In genomic region chr17:49824142-49824840, GRCm38 (mm10) we compare ENCODE assay signal across 13 mouse cellular contexts.
DNase-seq lines count a peak whose midpoint lies in the region; ATAC-seq and TF ChIP-seq lines count a peak whose summit lies in the region.
"Had no signal": no experiment of that assay in that cellular context is flagged by ENCODE, and none has a peak within 500 bp of the region (broad histone marks: within the 10 kb centered on the region; RNA-seq: fewer than 3 reads in every experiment).

No protein-coding gene starts in this region.

- intact Hi-C loops in heart, postnatal 14 days (cut with DNase I) = no loop called here

- no peak overlapping the region for H3K4me2 ChIP-seq in lung, embryonic 14.5 days
- H3K4me2 ChIP-seq: kidney, embryonic 15.5 days; liver, embryonic 11.5 days had no signal

- H3K27me3 ChIP-seq in lung, embryonic 14.5 days (ENCODE audit: insufficient read depth, low read length) = no peaks in the 10 kb centered on the region
- H3K27me3 ChIP-seq: kidney, embryonic 15.5 days had no signal

- no peak overlapping the region for H3K9ac ChIP-seq in lung, embryonic 14.5 days
- H3K9ac ChIP-seq: kidney, embryonic 15.5 days had no signal

- DNase-seq in lung, embryonic 14.5 days = peak; percentile 21
- no peak for DNase-seq in lung, postnatal 25 days (ENCODE audit: low spot score)
- peak; percentile 80 for DNase-seq in cerebellum, adult 9-11 months
- DNase-seq in heart, postnatal 14 days = peak; percentile 18 to 26
- DNase-seq in right cerebral cortex, postnatal 14 days = peak; percentile 25
- no peak for DNase-seq in thymus, adult 18-20 months
- no peak for DNase-seq in B cell, adult 2 months
- DNase-seq in ovary, postnatal 10 days (ENCODE audit: low spot score) = no peak
- DNase-seq: adrenal gland, adult 8-10 months; gastrocnemius, postnatal 25 days; midbrain, embryonic 14.5 days had no signal

- H3K4me3 ChIP-seq in lung, embryonic 14.5 days (ENCODE audit: low read depth, low read length) = no peak overlapping the region
- H3K4me3 ChIP-seq: kidney, embryonic 15.5 days had no signal

- no peak for TF ChIP-seq CTCF in lung, embryonic 14.5 days (IDR thresholded peaks at IDR 0.05; ENCODE audit: low read depth)

- no peaks in the 10 kb centered on the region for H3K9me3 ChIP-seq in lung, embryonic 14.5 days (ENCODE audit: low read depth, low read length)
- H3K9me3 ChIP-seq: kidney, embryonic 15.5 days had no signal

- 37% methylated on average over 6 of the region's 6 CpGs for WGBS in lung, embryonic 14.5 days

- H3K27ac ChIP-seq in lung, embryonic 14.5 days (ENCODE audit: low read depth) = peak overlapping the region; percentile 16; the same call in 1 of the 2 replicates
- H3K27ac ChIP-seq: kidney, embryonic 15.5 days had no signal

- H3K4me1 ChIP-seq in lung, embryonic 14.5 days (ENCODE audit: insufficient read depth) = no peaks in the 10 kb centered on the region
- H3K4me1 ChIP-seq: kidney, embryonic 15.5 days had no signal

- ATAC-seq in lung, embryonic 14.5 days (ENCODE audit: insufficient read depth) = peak; percentile 60

- no peaks in the 10 kb centered on the region for H3K36me3 ChIP-seq in lung, embryonic 14.5 days (ENCODE audit: insufficient read depth)
- H3K36me3 ChIP-seq: kidney, embryonic 15.5 days had no signal

Comparison
In these comparisons a context has a peak if more than half of its experiments do, and no peak if none do; other contexts are left out.
1. DNase-seq: peak in lung, embryonic 14.5 days (single experiment), cerebellum, adult 9-11 months (single experiment), heart, postnatal 14 days (2 of 2) and right cerebral cortex, postnatal 14 days (single experiment); none in lung, postnatal 25 days (single experiment), thymus, adult 18-20 months (0 of 2), B cell, adult 2 months (0 of 2) and ovary, postnatal 10 days (single experiment).